In genomic region chr10:117504267-117504902, GRCm38 (mm10) we compare ENCODE assay signal across 17 mouse cellular contexts.
"Had no signal": no experiment of that assay in that cellular context is flagged by ENCODE, and none has a peak within 500 bp of the region (broad histone marks: within the 10 kb centered on the region; RNA-seq: fewer than 3 reads in every experiment).

No protein-coding gene starts in this region.

- H3K4me2 ChIP-seq: lung, embryonic 15.5 days; midbrain, embryonic 12.5 days; neural tube, embryonic 12.5 days; stomach, embryonic 15.5 days had no signal

- H3K27ac ChIP-seq: lung, embryonic 15.5 days; macrophage; midbrain, embryonic 12.5 days; neural tube, embryonic 12.5 days; stomach, embryonic 15.5 days; stomach, postnatal 0 days had no signal

- DNase-seq: liver, postnatal 0 days; lung, adult 2 months; lung, postnatal 14 days; lung, postnatal 36 days; midbrain, embryonic 14.5 days; right cerebral cortex, postnatal 14 days; thymus, adult 2 months; thymus, postnatal 25 days; thymus, postnatal 4 days had no signal

- H3K4me3 ChIP-seq: lung, embryonic 15.5 days; megakaryocyte, embryonic 14.5 days; midbrain, embryonic 12.5 days; neural tube, embryonic 12.5 days; stomach, embryonic 15.5 days had no signal

- H3K4me1 ChIP-seq: lung, embryonic 15.5 days; megakaryocyte, embryonic 14.5 days; midbrain, embryonic 12.5 days; neural tube, embryonic 12.5 days; stomach, embryonic 15.5 days had no signal

- ATAC-seq: liver, postnatal 0 days; lung, postnatal 0 days had no signal

- H3K27me3 ChIP-seq: lung, embryonic 15.5 days; megakaryocyte, embryonic 14.5 days; neural tube, embryonic 12.5 days; stomach, embryonic 15.5 days had no signal

- H3K9me3 ChIP-seq: lung, embryonic 15.5 days; megakaryocyte, embryonic 14.5 days; midbrain, embryonic 12.5 days; neural tube, embryonic 12.5 days; stomach, embryonic 15.5 days had no signal

- H3K36me3 ChIP-seq: lung, embryonic 15.5 days; midbrain, embryonic 12.5 days; neural tube, embryonic 12.5 days; stomach, embryonic 15.5 days had no signal

- H3K9ac ChIP-seq: liver, postnatal 0 days; lung, embryonic 15.5 days; midbrain, embryonic 12.5 days; neural tube, embryonic 12.5 days; stomach, embryonic 15.5 days had no signal
